Mouse (Mus musculus) WW6 (cell line): ENCODE data around the gene Mmp20.

Source experiments
- DNase-seq: peaks from one replicate; pipeline ENCODE4 v3.0.0-alpha.2; 2013; ENCODE audit warnings: low read depth, low spot score

The Mmp20 gene

DNA sequence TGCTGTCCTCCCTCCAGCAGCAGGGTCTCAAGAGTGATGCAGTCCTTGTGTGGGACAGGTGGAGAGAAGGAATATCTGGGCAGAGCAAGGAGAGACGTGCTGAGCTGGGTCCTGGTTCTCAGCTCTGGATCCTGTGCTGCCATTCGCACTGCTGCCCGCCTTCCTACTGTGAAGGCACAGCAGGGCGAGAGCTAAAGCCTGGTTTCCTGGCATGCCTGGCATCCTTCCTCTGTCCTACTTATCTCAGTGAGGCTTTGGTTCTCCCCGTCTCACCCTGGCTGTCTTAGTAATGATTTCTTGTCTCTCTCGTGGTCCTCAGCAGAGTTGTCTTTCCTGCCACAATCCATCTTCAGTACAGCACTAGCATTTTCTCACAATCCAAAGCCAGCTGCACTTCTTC lies 61.8 kb downstream of the Mmp20 start:
- no peak for DNase-seq

DNA sequence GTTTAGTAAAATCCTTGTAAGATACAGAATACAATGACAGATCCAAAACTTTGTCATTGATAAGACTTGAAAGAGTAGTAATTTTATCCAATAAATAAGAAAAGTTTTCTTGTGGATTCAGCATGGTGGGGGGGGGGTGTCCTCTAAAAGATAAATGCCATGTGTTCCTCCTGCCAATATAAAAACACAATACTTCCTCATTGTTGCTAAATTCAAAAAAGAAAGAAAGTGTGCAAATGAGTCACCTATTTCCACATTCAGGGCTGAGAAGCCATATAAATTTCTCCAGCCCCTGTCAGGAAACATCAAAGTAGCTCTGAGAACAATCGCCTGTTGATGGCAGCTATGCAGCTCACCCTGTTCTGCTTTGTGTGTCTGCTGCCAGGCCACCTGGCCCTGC lies 63.8 kb downstream of the Mmp20 start, which contains the start of gene Mmp7:
Gene Mmp7, plus strand, starts transcription at position 301 of the 400 bp plus-strand sequence.
- DNase-seq, result no peak

DNA sequence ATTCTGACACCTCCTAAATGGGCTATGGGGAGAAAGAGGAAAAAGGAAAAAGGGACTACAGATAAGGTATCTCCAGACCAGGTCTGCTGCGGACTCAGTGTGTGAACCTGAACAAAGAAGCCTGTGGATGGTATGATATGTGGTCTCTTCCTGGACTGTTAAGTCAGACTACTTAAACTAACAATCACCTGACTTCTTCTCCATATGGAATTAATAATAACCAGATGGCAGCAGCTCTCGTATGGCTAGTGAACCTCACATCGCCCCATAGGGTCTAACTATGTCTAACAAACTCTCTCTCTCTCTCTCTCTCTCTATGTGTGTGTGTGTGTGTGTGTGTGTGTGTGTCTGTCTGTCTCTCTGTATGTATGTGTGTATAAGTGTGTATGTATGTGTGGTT lies 65.9 kb downstream of the Mmp20 start:
- DNase-seq, result no peak

DNA sequence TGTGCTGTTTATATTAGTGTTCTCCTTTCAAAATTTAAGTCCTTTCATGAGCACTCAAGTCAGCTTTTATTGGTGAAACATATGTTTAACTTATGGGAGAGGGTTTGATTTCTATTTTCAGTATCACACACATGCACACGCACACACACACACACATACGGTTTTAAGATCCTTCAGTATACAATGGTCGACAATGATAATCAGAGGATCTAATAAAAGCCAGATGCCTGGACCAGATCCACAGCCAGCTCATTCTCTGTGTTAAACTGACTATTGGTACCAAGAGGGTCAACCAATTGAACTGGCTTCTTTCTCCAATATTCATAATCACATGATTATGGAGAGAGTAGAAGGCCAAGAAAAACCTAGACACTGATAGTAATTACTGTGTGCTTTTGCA lies 67.6 kb downstream of the Mmp20 start:
- no peak for DNase-seq

DNA sequence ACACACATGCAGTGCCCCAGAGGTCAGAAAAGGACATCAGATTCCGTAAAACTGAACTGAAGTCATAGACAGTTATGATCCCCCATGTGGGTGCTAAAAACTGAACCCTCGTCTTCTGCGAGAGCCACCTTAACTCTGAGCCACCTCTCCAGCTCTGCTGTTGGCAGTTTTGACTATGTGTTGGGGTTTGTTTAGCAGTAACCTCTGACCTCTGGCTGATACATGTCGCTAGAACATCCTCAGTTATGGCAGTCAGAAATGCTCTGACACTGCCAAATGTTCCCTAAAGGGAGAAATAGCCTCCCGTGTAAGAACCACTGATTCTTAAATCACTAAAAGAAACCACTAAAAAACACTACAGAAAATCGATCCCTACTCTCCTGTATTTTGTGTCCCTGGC lies 80.7 kb downstream of the Mmp20 start:
- no peak for DNase-seq

DNA sequence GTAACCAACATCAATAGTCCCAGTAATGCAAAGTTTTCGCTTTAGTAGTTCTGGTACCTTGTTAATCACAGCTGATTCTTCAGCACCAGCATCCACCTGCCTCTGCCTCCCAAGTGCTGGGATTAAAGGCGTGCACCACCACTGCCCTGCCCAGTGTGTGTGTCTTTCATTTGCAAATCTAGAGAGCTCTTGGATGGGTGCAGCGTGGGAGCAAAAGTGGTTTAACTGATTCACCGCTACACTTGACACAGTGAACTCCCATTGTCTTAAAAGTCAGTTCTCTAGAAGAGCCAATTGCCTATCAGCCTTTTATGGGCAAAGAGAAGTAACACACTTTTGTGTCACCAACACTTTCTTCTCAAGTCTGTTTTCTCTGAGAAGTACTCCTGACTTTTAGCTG lies 83.2 kb downstream of the Mmp20 start:
- DNase-seq, result no peak

DNA sequence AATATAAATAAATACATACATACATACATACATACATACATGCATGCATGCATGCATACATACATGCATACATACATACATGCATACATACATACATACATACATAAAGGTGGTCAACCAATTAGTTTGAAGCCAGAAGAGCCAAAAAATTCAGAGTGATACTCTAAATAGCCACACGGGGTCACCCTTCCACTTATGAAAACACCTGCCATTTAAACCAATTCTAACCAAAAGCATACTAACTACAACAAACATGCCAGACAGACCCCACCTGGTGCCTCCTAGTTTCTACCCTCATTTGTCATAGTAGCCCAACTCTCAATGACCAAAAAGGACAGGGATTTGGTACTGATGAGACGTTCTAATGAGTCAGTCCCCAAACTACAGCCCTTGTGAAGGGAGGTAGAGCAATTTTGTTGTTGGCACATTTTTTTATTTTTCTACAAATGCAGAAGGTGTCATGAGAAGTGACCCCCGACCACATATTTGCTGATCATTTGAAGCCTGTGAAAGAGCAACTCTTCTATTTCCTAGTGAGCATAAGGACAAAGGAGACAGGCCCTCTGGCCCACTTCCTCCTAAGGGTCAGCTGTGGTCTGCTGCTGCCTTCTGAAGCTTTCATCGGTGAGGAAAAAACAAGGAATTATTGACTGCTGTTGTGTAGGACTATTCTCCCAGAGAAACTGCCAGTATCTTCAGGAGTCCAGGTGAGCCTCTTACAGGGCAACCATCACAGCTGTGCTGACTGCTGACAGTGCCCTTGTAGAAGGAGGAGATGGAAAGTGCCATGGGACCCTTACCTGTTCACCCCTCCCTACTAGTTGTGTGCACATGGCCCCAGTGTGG lies 86.3 kb downstream of the Mmp20 start:
- peak; percentile 20 for DNase-seq

DNA sequence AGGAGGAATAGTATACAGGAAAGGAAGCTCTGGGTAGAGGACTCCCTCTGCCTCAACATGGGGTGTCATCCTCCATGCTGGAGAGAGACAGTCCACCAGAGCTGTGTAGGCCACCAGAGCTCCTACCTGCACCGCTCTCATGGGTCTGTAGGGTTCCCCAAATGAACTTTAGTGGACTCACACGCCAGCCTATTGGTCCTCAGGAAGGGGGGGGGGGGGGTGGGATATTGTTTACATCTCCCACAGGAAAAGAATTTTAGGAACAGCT lies 86.8 kb downstream of the Mmp20 start:
- DNase-seq, result no peak

DNA sequence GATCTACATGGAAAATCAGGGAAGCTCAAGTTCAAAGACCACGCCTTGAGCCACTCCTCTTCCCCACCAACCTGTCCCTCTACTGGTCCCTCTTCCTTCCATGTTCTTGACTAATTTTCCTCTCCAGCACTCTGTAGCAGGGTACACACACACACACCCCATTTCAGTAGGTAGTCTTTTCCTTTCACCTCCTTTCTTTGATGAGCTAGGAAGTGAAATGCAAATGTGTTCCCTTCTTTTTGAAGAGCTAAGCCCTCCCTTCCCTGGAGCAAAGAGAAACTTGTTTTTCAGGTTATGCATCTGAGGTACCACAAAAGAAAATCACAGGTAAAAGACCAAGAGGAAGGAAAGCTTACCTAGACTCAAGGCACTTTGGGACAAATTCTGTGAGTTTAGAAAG lies 93.5 kb downstream of the Mmp20 start:
- DNase-seq, result no peak
